13 mouse cellular contexts compared by ENCODE assay signal in the genomic region with DNA sequence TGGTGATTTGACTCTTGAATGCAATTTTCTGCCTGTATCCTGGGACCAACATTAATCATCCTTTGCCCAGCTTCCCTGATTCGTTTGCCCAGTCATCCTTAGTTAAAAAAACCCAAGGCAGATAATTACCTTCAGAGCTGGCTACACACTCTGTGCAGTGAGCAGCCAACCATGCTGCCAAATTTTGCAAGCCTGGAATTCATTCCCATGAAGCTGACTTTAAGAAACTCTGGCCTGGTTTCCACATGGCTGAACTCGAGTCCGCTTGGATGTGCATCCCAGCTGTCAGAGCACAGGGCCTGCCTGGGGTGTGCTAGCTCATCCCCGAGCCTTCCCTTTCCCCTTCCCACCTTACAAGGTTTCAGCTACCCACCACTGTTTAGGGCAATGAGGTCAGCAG. TPM values are rescaled to one million over a fixed set of nuclear protein-coding genes. Genes with fewer than 3 reads are reported as not detected.
DNase-seq lines count a peak whose midpoint lies in the region; ATAC-seq lines count a peak whose summit lies in the region.
"Had no signal": no experiment of that assay in that cellular context is flagged by ENCODE, and none has a peak within 500 bp of the region (broad histone marks: within the 10 kb centered on the region; RNA-seq: fewer than 3 reads in every experiment).

No protein-coding gene starts in this region.

- peak; percentile 49 for ATAC-seq in neural tube, embryonic 14.5 days (ENCODE audit: low read depth)
- ATAC-seq in megakaryocyte, adult 5-6 weeks (ENCODE audit: poor library complexity, severe bottlenecking): no peak

- H3K27me3 ChIP-seq in neural tube, embryonic 14.5 days (ENCODE audit: control insufficient read depth, insufficient read depth, low read length): no peaks in the 10 kb centered on the region

- H3K9me3 ChIP-seq in neural tube, embryonic 14.5 days (ENCODE audit: control insufficient read depth, low read length): no peaks in the 10 kb centered on the region

- 37% methylated on average over 4 of the region's 4 CpGs for WGBS in neural tube, embryonic 14.5 days

- no peak overlapping the region for H3K4me2 ChIP-seq in neural tube, embryonic 14.5 days (ENCODE audit: low read depth, low read length)

- DNase-seq in adrenal gland, postnatal 14 days: peak; percentile 34
- no peak for DNase-seq in adrenal gland, adult 18-20 months (ENCODE audit: low spot score in 2 of 2)
- DNase-seq in lung, adult 18-20 months: peak; percentile 15 to 16
- no peak for DNase-seq in lung, postnatal 10 days
- peak; percentile 73 to 74 for DNase-seq in kidney, adult 8-10 months
- no peak for DNase-seq in spleen, postnatal 4 days (ENCODE audit: low spot score in 2 of 2)

- no peaks in the 10 kb centered on the region for H3K36me3 ChIP-seq in neural tube, embryonic 14.5 days (ENCODE audit: control insufficient read depth, insufficient read depth, low read length)

- H3K4me3 ChIP-seq in neural tube, embryonic 14.5 days (ENCODE audit: low read depth, low read length): no peak overlapping the region
- H3K4me3 ChIP-seq: left cerebral cortex, adult 2 months; myocyte had no signal

- H3K27ac ChIP-seq in neural tube, embryonic 14.5 days (ENCODE audit: low read depth, low read length): no peak overlapping the region
- H3K27ac ChIP-seq: left cerebral cortex, adult 2 months; stomach, postnatal 0 days had no signal

- H3K4me1 ChIP-seq in neural tube, embryonic 14.5 days (ENCODE audit: control insufficient read depth, insufficient read depth, low read length): 0 out of 2 replicates have a peak, but pooled peaks cover 3% of the 10 kb centered on the region

- no peak overlapping the region for H3K9ac ChIP-seq in neural tube, embryonic 14.5 days (replicated peaks; ENCODE audit: low read depth, low read length)

RNA-seq across cellular contexts. Expression of a gene that starts 29.5 kb away (rescaled TPM):
- not detected in 2 replicates for total RNA-seq in adrenal gland, postnatal 14 days (2021)
- total RNA-seq in adrenal gland, adult 18-20 months (2021): not detected
- not detected in 2 replicates for polyA plus RNA-seq in neural tube, embryonic 14.5 days (2014; fragmentation: Nextera tagmentation; extraction: Ambion mirVana)
- not detected in 2 replicates for total RNA-seq in megakaryocyte, adult 5-6 weeks (2015)
- not detected in 2 replicates for total RNA-seq in megakaryocyte, adult 5-6 weeks (2017)
- total RNA-seq: common myeloid progenitor, adult 5-6 weeks; left cerebral cortex, adult 2 months had no signal
- polyA plus RNA-seq: heart, embryonic 14.5 days; myocyte; stomach, postnatal 0 days had no signal

Comparison
In these comparisons a context has a peak if more than half of its experiments do, and no peak if none do; other contexts are left out.
1. DNase-seq: peak in adrenal gland, postnatal 14 days (single experiment), lung, adult 18-20 months (2 of 2) and kidney, adult 8-10 months (2 of 2); none in adrenal gland, adult 18-20 months (0 of 2), lung, postnatal 10 days (single experiment) and spleen, postnatal 4 days (0 of 2).